Mouse (Mus musculus) myocyte (in vitro differentiated cells): Measurements from ENCODE around the gene Espn. TPM values are rescaled to one million over a fixed set of nuclear protein-coding genes. Genes with fewer than 3 reads are reported as not detected.

Experiments
- H3K27me3 ChIP-seq: one replicate; pipeline ENCODE4 v1.6.1; 2011; ENCODE audit not compliant: control insufficient read depth, insufficient read depth, insufficient read length
- H3K36me3 ChIP-seq: one replicate; pipeline ENCODE4 v1.6.1; 2011; ENCODE audit not compliant: control insufficient read depth, insufficient read depth
- H3K4me2 ChIP-seq: one replicate; pipeline ENCODE4 v1.6.1; 2011; ENCODE audit warnings: low read depth, control low read depth
- H3K4me3 ChIP-seq: one replicate; pipeline ENCODE4 v1.5.1; 2011; ENCODE audit warnings: mild to moderate bottlenecking, control low read depth, moderate library complexity
- H3K79me2 ChIP-seq: one replicate; pipeline ENCODE4 v1.6.1; 2011; ENCODE audit not compliant: control insufficient read depth, insufficient read depth
- H3ac ChIP-seq: one replicate; pipeline ENCODE4 v1.6.1; 2011; ENCODE audit not compliant: control insufficient read depth, insufficient read length
- CEBPB ChIP-seq: IDR thresholded peaks from 2 replicates; pipeline ENCODE4 v1.6.1; 2011; ENCODE audit warnings: mild to moderate bottlenecking, moderate library complexity; ENCODE audit not compliant: poor library complexity, insufficient read depth, severe bottlenecking
- E2F4 ChIP-seq: IDR thresholded peaks from one replicate; pipeline ENCODE4 v1.6.1; 2011; ENCODE audit warnings: mild to moderate bottlenecking, control low read depth, moderate library complexity; ENCODE audit not compliant: insufficient read depth
- MAX ChIP-seq: IDR thresholded peaks from one replicate; pipeline ENCODE4 v1.6.1; 2011; ENCODE audit warnings: low read depth, mild to moderate bottlenecking, control low read depth
- MYOD1 ChIP-seq, 3 experiments: IDR thresholded peaks; one replicate each; pipeline ENCODE4 v1.6.1; 2011; ENCODE audit warnings: control low read depth in 2 of 3, low read depth in 2 of 3, mild to moderate bottlenecking in 2 of 3, moderate library complexity in 1 of 3; ENCODE audit not compliant: insufficient read length in 2 of 3, control insufficient read depth in 1 of 3
- MYOG ChIP-seq, 3 experiments: IDR thresholded peaks; one replicate each; pipeline ENCODE4 v1.6.1; 2011; ENCODE audit warnings: control low read depth in 2 of 3, low read depth in 2 of 3, mild to moderate bottlenecking in 2 of 3; ENCODE audit not compliant: insufficient read length in 2 of 3, control insufficient read depth in 1 of 3, insufficient read depth in 1 of 3
- POLR2A ChIP-seq: IDR thresholded peaks from one replicate; pipeline ENCODE4 v1.6.1; 2011; ENCODE audit warnings: low read depth, mild to moderate bottlenecking, control low read depth, moderate library complexity; ENCODE audit not compliant: insufficient read length
- POLR2AphosphoS2 ChIP-seq: IDR thresholded peaks from one replicate; pipeline ENCODE4 v1.6.1; 2011; ENCODE audit warnings: low read depth, control low read depth; ENCODE audit not compliant: insufficient read length
- REST ChIP-seq: IDR thresholded peaks from one replicate; pipeline ENCODE4 v1.6.1; 2011; ENCODE audit warnings: mild to moderate bottlenecking, control low read depth, moderate library complexity; ENCODE audit not compliant: insufficient read depth, insufficient read length
- SRF ChIP-seq: IDR thresholded peaks from one replicate; pipeline ENCODE4 v1.6.1; 2011; ENCODE audit warnings: low read depth; ENCODE audit not compliant: control insufficient read depth, insufficient read length
- TCF12 ChIP-seq: IDR thresholded peaks from one replicate; pipeline ENCODE4 v1.6.1; 2011; ENCODE audit warnings: mild to moderate bottlenecking, control low read depth; ENCODE audit not compliant: poor library complexity, insufficient read depth, severe bottlenecking
- TCF3 ChIP-seq: IDR thresholded peaks from one replicate; pipeline ENCODE4 v1.6.1; 2011; ENCODE audit warnings: low read depth, control low read depth; ENCODE audit not compliant: insufficient read length
- USF1 ChIP-seq: IDR thresholded peaks from one replicate; pipeline ENCODE4 v1.6.1; 2011; ENCODE audit warnings: low read depth, mild to moderate bottlenecking, control low read depth, moderate library complexity
- polyA plus RNA-seq: library from polyadenylated mRNA; unstranded; fragments of >200 nt; fragmentation: generic; extraction: Trizol; gene quantifications from one replicate; pipeline ENCODE4 v1.2.1, GENCODE M21; 2012; ENCODE audit warnings: missing spikeins

Gene Espn
- polyA plus RNA-seq, 1 experiment = 0.65 TPM

DNA sequence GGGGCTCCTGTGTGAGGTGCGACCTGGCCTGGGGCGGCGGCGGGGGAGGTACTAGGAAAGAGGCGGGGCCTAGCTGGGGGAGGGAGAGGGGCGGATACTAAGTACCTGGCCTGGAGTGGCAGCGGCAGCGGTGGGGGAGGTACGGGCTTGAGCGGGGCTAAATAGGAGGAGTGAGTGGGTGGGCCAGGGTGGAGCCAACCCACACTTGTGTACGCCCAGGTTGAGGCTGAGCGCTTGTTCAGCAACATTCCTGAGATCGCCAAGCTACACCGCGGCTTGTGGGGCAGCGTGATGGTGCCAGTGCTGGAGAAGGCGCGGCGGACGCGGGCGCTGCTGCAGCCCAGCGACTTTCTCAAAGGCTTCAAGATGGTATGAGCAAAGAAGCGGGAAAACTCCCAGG is 44.7 kb downstream of the Espn start:
- no peak for TF ChIP-seq USF1
- no peak for TF ChIP-seq SRF
- TF ChIP-seq REST = no peak
- TF ChIP-seq CEBPB = no peak
- TF ChIP-seq POLR2A = peak; percentile 22
- TF ChIP-seq TCF12 = no peak
- no peak for TF ChIP-seq POLR2AphosphoS2
- H3K79me2 ChIP-seq = peaks cover 5% of the 10 kb centered on the region
- no peaks in the 10 kb centered on the region for H3K27me3 ChIP-seq
- peaks cover 44% of the 10 kb centered on the region for H3K36me3 ChIP-seq
- H3K4me3 ChIP-seq = no peak overlapping the region
- H3ac ChIP-seq = no peak overlapping the region
- H3K4me2 ChIP-seq = no peak overlapping the region

DNA sequence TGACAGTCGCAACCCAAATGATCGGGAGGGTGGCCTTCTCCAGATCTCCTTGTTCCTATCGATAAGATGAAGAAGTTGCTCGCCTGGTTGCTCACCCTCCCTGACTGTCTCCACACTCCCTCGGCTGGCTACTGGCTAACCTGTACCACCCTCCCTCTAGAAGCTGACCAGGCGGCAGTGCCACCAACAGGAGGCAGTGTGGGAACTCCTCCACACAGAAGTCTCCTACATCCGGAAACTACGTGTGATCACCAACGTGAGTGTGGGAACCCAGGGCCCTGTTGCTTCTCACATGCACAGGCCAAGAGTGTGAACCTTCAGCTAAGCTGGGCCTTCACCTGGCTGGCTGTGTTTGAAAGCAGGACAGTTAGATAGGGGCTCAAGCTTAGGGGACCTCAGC is 45.4 kb downstream of the Espn start:
- H3ac ChIP-seq = no peak overlapping the region
- H3K79me2 ChIP-seq = peaks cover 5% of the 10 kb centered on the region
- H3K36me3 ChIP-seq = peaks cover 44% of the 10 kb centered on the region
- no peak overlapping the region for H3K4me2 ChIP-seq
- TF ChIP-seq TCF12 (no peak), MAX (no peak), SRF (no peak), USF1 (no peak), MYOG (IDR thresholded peaks at IDR 0.05; ENCODE audit: control insufficient read depth in 1 of 3, insufficient read depth in 1 of 3, insufficient read length in 2 of 3, low read depth in 2 of 3) (no peak), CEBPB (no peak), POLR2A (no peak), REST (no peak), POLR2AphosphoS2 (no peak), TCF3 (no peak), E2F4 (no peak), MYOD1 (IDR thresholded peaks at IDR 0.05; ENCODE audit: control insufficient read depth in 1 of 3, insufficient read length in 2 of 3, low read depth in 2 of 3) (no peak)
- no peak overlapping the region for H3K4me3 ChIP-seq
- no peaks in the 10 kb centered on the region for H3K27me3 ChIP-seq

DNA sequence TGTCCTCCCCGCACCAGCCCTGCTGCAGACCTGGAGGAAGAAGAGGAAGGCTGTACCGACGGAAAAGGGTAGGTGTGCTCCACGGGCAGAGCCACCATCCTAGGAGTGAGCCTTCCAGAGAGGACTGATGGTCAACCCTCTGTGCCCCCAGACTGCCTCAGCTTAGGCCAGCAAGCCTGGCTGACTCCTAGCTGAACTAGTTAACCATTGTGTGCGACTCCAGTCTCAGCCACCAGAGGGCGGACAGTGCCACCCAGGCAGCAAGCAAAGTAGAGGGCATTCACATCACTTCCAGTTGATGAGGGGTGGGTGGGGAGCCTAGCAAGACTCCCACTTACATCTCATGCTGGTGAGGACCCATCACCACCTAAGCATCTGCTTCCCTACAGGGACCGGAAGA is 49.1 kb downstream of the Espn start:
- no peak overlapping the region for H3ac ChIP-seq
- no peaks in the 10 kb centered on the region for H3K27me3 ChIP-seq
- peaks cover 23% of the 10 kb centered on the region for H3K36me3 ChIP-seq
- H3K4me2 ChIP-seq = no peak overlapping the region
- peaks cover 8% of the 10 kb centered on the region for H3K79me2 ChIP-seq
- no peak overlapping the region for H3K4me3 ChIP-seq
- TF ChIP-seq SRF = peak; percentile 7
- TF ChIP-seq MAX = no peak
- TF ChIP-seq POLR2AphosphoS2 = no peak

DNA sequence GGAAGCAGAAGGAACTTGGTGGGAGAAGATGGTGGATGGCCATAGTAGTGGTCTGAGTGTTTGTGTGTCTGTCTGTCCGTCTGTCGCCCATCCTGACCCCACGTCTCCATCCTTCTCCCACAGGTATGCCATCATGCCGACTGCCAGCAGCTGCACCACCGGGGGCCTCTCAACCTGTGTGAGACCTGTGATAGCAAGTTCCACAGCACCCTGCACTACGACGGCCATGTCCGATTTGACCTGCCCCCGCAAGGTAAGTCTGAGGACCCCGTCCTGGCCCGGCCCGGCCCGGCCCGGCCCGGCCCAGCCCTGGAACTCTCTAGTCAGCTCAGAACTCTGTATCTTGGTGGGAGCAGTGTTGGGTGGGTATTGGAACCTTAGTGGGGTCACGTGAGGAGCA is 50.2 kb downstream of the Espn start:
- Histone ChIP-seq H3ac (no peak overlapping the region), H3K36me3 (peaks cover 21% of the 10 kb centered on the region), H3K4me2 (peak overlapping the region; percentile 77), H3K27me3 (no peaks in the 10 kb centered on the region), H3K4me3 (no peak overlapping the region), H3K79me2 (peaks cover 18% of the 10 kb centered on the region)
- TF ChIP-seq MYOG (IDR thresholded peaks at IDR 0.05; ENCODE audit: control insufficient read depth in 1 of 3, insufficient read depth in 1 of 3, insufficient read length in 2 of 3, low read depth in 2 of 3) = no peak
- no peak for TF ChIP-seq MYOD1 (IDR thresholded peaks at IDR 0.05; ENCODE audit: control insufficient read depth in 1 of 3, insufficient read length in 2 of 3, low read depth in 2 of 3)
- no peak for TF ChIP-seq POLR2A
- no peak for TF ChIP-seq MAX
- no peak for TF ChIP-seq CEBPB
- no peak for TF ChIP-seq TCF12
- TF ChIP-seq POLR2AphosphoS2 = no peak
- no peak for TF ChIP-seq E2F4
- TF ChIP-seq USF1 = no peak
- TF ChIP-seq SRF = no peak

DNA sequence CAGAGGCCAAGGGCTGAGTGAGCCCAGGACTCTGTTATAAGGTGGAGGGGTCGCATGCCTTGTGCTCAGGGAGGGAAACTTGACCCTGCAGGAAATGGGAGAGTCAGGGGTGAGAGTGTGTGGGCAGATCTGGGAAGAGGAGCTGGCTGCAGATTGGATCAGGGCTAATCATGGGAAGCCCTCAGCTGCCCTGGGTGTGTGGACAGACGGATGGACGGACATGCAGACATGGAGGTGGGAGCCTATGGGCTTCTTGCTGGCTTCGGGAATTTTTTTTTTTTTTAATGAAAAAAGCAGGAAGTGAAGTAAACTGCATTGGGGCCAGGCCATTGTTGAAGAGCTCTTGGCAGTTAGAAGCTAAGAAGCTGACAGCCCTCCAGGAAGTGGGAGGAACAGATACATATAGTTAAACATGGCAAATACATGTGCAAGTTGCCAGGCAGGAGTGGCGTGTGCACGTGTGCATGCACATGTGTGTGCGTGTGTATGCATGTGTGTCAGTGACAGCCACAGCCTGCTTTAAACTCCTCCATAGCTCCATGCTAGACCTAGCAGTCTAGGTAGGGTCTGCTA is 51.0 kb downstream of the Espn start:
- H3K36me3 ChIP-seq = peaks cover 19% of the 10 kb centered on the region
- H3K4me2 ChIP-seq = peak overlapping the region; percentile 77
- H3K79me2 ChIP-seq = peaks cover 21% of the 10 kb centered on the region
- H3K27me3 ChIP-seq = no peaks in the 10 kb centered on the region
- TF ChIP-seq POLR2A = peak; percentile 46
- TF ChIP-seq TCF3 = no peak
- TF ChIP-seq MYOG (IDR thresholded peaks at IDR 0.05; ENCODE audit: control insufficient read depth in 1 of 3, insufficient read depth in 1 of 3, insufficient read length in 2 of 3, low read depth in 2 of 3) = peak in 1 of 3 experiments; percentile 4
- TF ChIP-seq MYOD1 (IDR thresholded peaks at IDR 0.05; ENCODE audit: control insufficient read depth in 1 of 3, insufficient read length in 2 of 3, low read depth in 2 of 3) = peak in 1 of 3 experiments; percentile 37
- TF ChIP-seq MAX = no peak
- TF ChIP-seq USF1 = no peak
- H3ac ChIP-seq = no peak overlapping the region
- no peak overlapping the region for H3K4me3 ChIP-seq
